Mouse (Mus musculus) midbrain, embryonic 13.5 days (tissue): ENCODE data around the gene Trak1. TPM values are rescaled to one million over a fixed set of nuclear protein-coding genes. Genes with fewer than 3 reads are reported as not detected.

Source experiments
- ATAC-seq: fragments of 200-750 bp; cut with Nextera tagmentation; 2 replicates; pipeline ENCODE4 v1.8.0; 2017; ENCODE audit warnings: mild to moderate bottlenecking, moderate TSS enrichment, moderate library complexity
- H3K27ac ChIP-seq: fragments of 300-500 bp; sonication (generic); 2 replicates; pipeline ENCODE4 v1.5.1; 2015; ENCODE audit warnings: inconsistent platforms, mild to moderate bottlenecking, moderate library complexity
- H3K27me3 ChIP-seq: fragments of 300-500 bp; sonication (generic); 2 replicates; pipeline ENCODE4 v1.6.1; 2015; ENCODE audit warnings: mild to moderate bottlenecking, inconsistent platforms
- H3K36me3 ChIP-seq: fragments of 300-500 bp; sonication (generic); 2 replicates; pipeline ENCODE4 v1.6.1; 2015; ENCODE audit warnings: mild to moderate bottlenecking, inconsistent platforms
- H3K4me1 ChIP-seq: fragments of 300-500 bp; sonication (generic); replicated peaks from 2 replicates; pipeline ENCODE4 v1.6.1; 2015; ENCODE audit warnings: inconsistent platforms
- H3K4me2 ChIP-seq: fragments of 300-500 bp; sonication (generic); replicated peaks from 2 replicates; pipeline ENCODE4 v1.6.1; 2015; ENCODE audit warnings: moderate library complexity, mild to moderate bottlenecking, inconsistent platforms
- H3K4me3 ChIP-seq: fragments of 300-500 bp; sonication (generic); replicated peaks from 2 replicates; pipeline ENCODE4 v1.5.1; 2015; ENCODE audit warnings: mild to moderate bottlenecking, inconsistent platforms
- H3K9ac ChIP-seq: fragments of 300-500 bp; sonication (generic); replicated peaks from 2 replicates; pipeline ENCODE4 v1.6.1; 2015; ENCODE audit warnings: mild to moderate bottlenecking, inconsistent platforms
- H3K9me3 ChIP-seq: fragments of 300-500 bp; sonication (generic); 2 replicates; pipeline ENCODE4 v1.6.1; 2016; ENCODE audit warnings: mild to moderate bottlenecking, inconsistent platforms
- WGBS: fragments of 180-500 bp; shearing (Covaris S2); methylation state at CpG from one replicate; pipeline ENCODE4 v1.1.7; 2015; 5-methylcytosine and 5-hydroxymethylcytosine counted together
- polyA plus RNA-seq: library from polyadenylated mRNA; unstranded; fragments of >200 nt; fragmentation: Nextera tagmentation; extraction: Ambion mirVana; gene quantifications from 2 replicates; pipeline ENCODE4 v1.2.1, GENCODE M21; 2015

Gene Trak1
- polyA plus RNA-seq, 1 experiment from 2014 or later: 44.8 TPM

GRCm38 (mm10) chr9:121329181-121329580 is 31.9 kb downstream of the Trak1 start:
- H3K9me3 ChIP-seq: no peaks in the 10 kb centered on the region
- peak overlapping the region; percentile 32; the same call in 1 of the 2 replicates for H3K9ac ChIP-seq
- peaks cover 40% of the 10 kb centered on the region for H3K4me1 ChIP-seq
- no peaks in the 10 kb centered on the region for H3K36me3 ChIP-seq
- no peak overlapping the region for H3K4me2 ChIP-seq
- peak overlapping the region; percentile 90 for H3K27ac ChIP-seq
- no peaks in the 10 kb centered on the region for H3K27me3 ChIP-seq
- H3K4me3 ChIP-seq: no peak overlapping the region
- no peak for ATAC-seq
- 60% methylated on average over 8 of the region's 8 CpGs for WGBS

- Histone ChIP-seq H3K27ac (peak overlapping the region; percentile 90; the same call in 1 of the 2 replicates), H3K4me2 (no peak overlapping the region), H3K9me3 (no peaks in the 10 kb centered on the region), H3K27me3 (no peaks in the 10 kb centered on the region), H3K9ac (no peak overlapping the region), H3K4me1 (peaks cover 49% of the 10 kb centered on the region), H3K4me3 (no peak overlapping the region), H3K36me3 (no peaks in the 10 kb centered on the region)
- ATAC-seq: no peak
- WGBS: 93% methylated on average over 5 of the region's 5 CpGs
Observed at GRCm38 (mm10) chr9:121330065-121330464, 32.8 kb downstream of the Trak1 start.

- Histone ChIP-seq H3K4me3 (no peak overlapping the region), H3K9me3 (no peaks in the 10 kb centered on the region), H3K36me3 (no peaks in the 10 kb centered on the region), H3K4me2 (no peak overlapping the region), H3K27ac (peak overlapping the region; percentile 90), H3K4me1 (peaks cover 61% of the 10 kb centered on the region), H3K27me3 (no peaks in the 10 kb centered on the region), H3K9ac (no peak overlapping the region)
- ATAC-seq: no peak
- 12% methylated on average over 5 of the region's 5 CpGs for WGBS
Observed at GRCm38 (mm10) chr9:121331438-121331837, 34.1 kb downstream of the Trak1 start.

GRCm38 (mm10) chr9:121331878-121332630 is 34.8 kb downstream of the Trak1 start:
- Histone ChIP-seq H3K4me3 (no peak overlapping the region), H3K36me3 (no peaks in the 10 kb centered on the region), H3K4me1 (peaks cover 67% of the 10 kb centered on the region), H3K27ac (peak overlapping the region; percentile 90), H3K9ac (no peak overlapping the region; the same call in 1 of the 2 replicates), H3K27me3 (no peaks in the 10 kb centered on the region), H3K9me3 (no peaks in the 10 kb centered on the region), H3K4me2 (peak overlapping the region; percentile 25)
- peak; percentile 82 for ATAC-seq
- under 1% methylated on average over 8 of the region's 8 CpGs for WGBS

- Histone ChIP-seq H3K4me3 (no peak overlapping the region), H3K4me1 (peaks cover 82% of the 10 kb centered on the region), H3K27me3 (no peaks in the 10 kb centered on the region), H3K36me3 (no peaks in the 10 kb centered on the region), H3K9ac (no peak overlapping the region), H3K9me3 (no peaks in the 10 kb centered on the region), H3K4me2 (no peak overlapping the region), H3K27ac (peak overlapping the region; percentile 90)
- ATAC-seq: no peak
- 64% methylated on average over 5 of the region's 5 CpGs for WGBS
Observed at GRCm38 (mm10) chr9:121333559-121333958, 36.3 kb downstream of the Trak1 start.

- Histone ChIP-seq H3K27me3 (no peaks in the 10 kb centered on the region), H3K9me3 (no peaks in the 10 kb centered on the region), H3K27ac (peak overlapping the region; percentile 90), H3K4me1 (peaks cover 77% of the 10 kb centered on the region), H3K4me2 (no peak overlapping the region), H3K36me3 (no peaks in the 10 kb centered on the region), H3K4me3 (no peak overlapping the region), H3K9ac (0 out of 2 replicates have a peak overlapping the region, but pooled peaks have one; percentile 7)
- 22% methylated on average over 8 of the region's 8 CpGs for WGBS
- no peak for ATAC-seq
Observed at GRCm38 (mm10) chr9:121334311-121334851, 37.1 kb downstream of the Trak1 start.

GRCm38 (mm10) chr9:121335568-121335967 is 38.3 kb downstream of the Trak1 start:
- Histone ChIP-seq H3K27me3 (no peaks in the 10 kb centered on the region), H3K27ac (peak overlapping the region; percentile 77), H3K9me3 (no peaks in the 10 kb centered on the region), H3K4me3 (no peak overlapping the region), H3K4me1 (peaks cover 73% of the 10 kb centered on the region), H3K36me3 (no peaks in the 10 kb centered on the region), H3K9ac (no peak overlapping the region), H3K4me2 (no peak overlapping the region)
- ATAC-seq: no peak
- 46% methylated on average over 7 of the region's 7 CpGs for WGBS

GRCm38 (mm10) chr9:121336324-121336946 is 39.1 kb downstream of the Trak1 start:
- Histone ChIP-seq H3K9ac (no peak overlapping the region), H3K4me1 (peaks cover 70% of the 10 kb centered on the region), H3K27me3 (no peaks in the 10 kb centered on the region), H3K4me3 (no peak overlapping the region), H3K27ac (peak overlapping the region; percentile 77), H3K9me3 (no peaks in the 10 kb centered on the region), H3K4me2 (no peak overlapping the region), H3K36me3 (no peaks in the 10 kb centered on the region)
- ATAC-seq: no peak
- WGBS: 94% methylated on average over 15 of the region's 15 CpGs

GRCm38 (mm10) chr9:121337216-121337937 is 40.1 kb downstream of the Trak1 start:
- H3K9me3 ChIP-seq: no peaks in the 10 kb centered on the region
- H3K4me3 ChIP-seq: no peak overlapping the region
- H3K9ac ChIP-seq: no peak overlapping the region
- H3K27me3 ChIP-seq: no peaks in the 10 kb centered on the region
- H3K36me3 ChIP-seq: no peaks in the 10 kb centered on the region
- peak; percentile 25; the same call in 1 of the 2 replicates for ATAC-seq
- no peak overlapping the region for H3K4me2 ChIP-seq
- peak overlapping the region; percentile 77 for H3K27ac ChIP-seq
- WGBS: 52% methylated on average over 9 of the region's 9 CpGs
- H3K4me1 ChIP-seq: peaks cover 60% of the 10 kb centered on the region

GRCm38 (mm10) chr9:121337938-121338289 is 40.6 kb downstream of the Trak1 start:
- peaks cover 59% of the 10 kb centered on the region for H3K4me1 ChIP-seq
- no peak overlapping the region for H3K4me3 ChIP-seq
- no peaks in the 10 kb centered on the region for H3K9me3 ChIP-seq
- H3K27me3 ChIP-seq: no peaks in the 10 kb centered on the region
- no peak overlapping the region for H3K9ac ChIP-seq
- H3K27ac ChIP-seq: peak overlapping the region; percentile 77
- ATAC-seq: peak; percentile 49; the same call in 1 of the 2 replicates
- WGBS: 74% methylated on average over 3 of the region's 3 CpGs
- no peak overlapping the region for H3K4me2 ChIP-seq
- H3K36me3 ChIP-seq: no peaks in the 10 kb centered on the region

- no peak for ATAC-seq
- Histone ChIP-seq H3K9me3 (no peaks in the 10 kb centered on the region), H3K4me2 (no peak overlapping the region), H3K27me3 (no peaks in the 10 kb centered on the region), H3K36me3 (no peaks in the 10 kb centered on the region), H3K27ac (no peak overlapping the region), H3K9ac (no peak overlapping the region), H3K4me1 (peaks cover 33% of the 10 kb centered on the region), H3K4me3 (no peak overlapping the region)
- WGBS: 88% methylated on average over 7 of the region's 7 CpGs
Observed at GRCm38 (mm10) chr9:121341832-121342231, 44.5 kb downstream of the Trak1 start.
